Mouse (Mus musculus) C2C12 (cell line): Measurements from ENCODE around the gene Ptgr1.

Experiments
- CEBPB ChIP-seq: IDR thresholded peaks from one replicate; pipeline ENCODE4 v1.6.1; 2011; ENCODE audit warnings: low read depth, mild to moderate bottlenecking, control low read depth, moderate library complexity
- CTCF ChIP-seq: IDR thresholded peaks from one replicate; pipeline ENCODE4 v1.5.1; 2011; ENCODE audit not compliant: control insufficient read depth, insufficient read depth, insufficient read length

- no peak for TF ChIP-seq CTCF
- TF ChIP-seq CEBPB: no peak
Observed at GRCm38 (mm10) chr4:58925664-58926063, 61.3 kb downstream of the Ptgr1 start.
